Mouse (Mus musculus) intestine, embryonic 16.5 days (tissue): ENCODE data around the gene Abtb2. TPM values are rescaled to one million over a fixed set of nuclear protein-coding genes. Genes with fewer than 3 reads are reported as not detected.
A peak's percentile ranks its signal among the peaks of the same experiment; 100 is the strongest.
"Not testable (repeated sequence)": the region's sequence is repeated elsewhere in the genome, so short reads cannot be mapped to it uniquely, and the experiment has no call there.

Experiments used
- ATAC-seq: fragments of 200-750 bp; cut with Nextera tagmentation; 2 replicates; pipeline ENCODE4 v1.8.0; 2017; ENCODE audit warnings: moderate TSS enrichment, moderate library complexity
- H3K27ac ChIP-seq: fragments of 300-500 bp; sonication (generic); 2 replicates; pipeline ENCODE4 v1.5.1; 2014; ENCODE audit warnings: mild to moderate bottlenecking, low read length
- H3K27me3 ChIP-seq: fragments of 300-500 bp; sonication (generic); replicated peaks from 2 replicates; pipeline ENCODE4 v1.6.1; 2014; ENCODE audit warnings: low read length, control low read depth, mixed read lengths; ENCODE audit not compliant: control insufficient read depth, insufficient read depth
- H3K36me3 ChIP-seq: fragments of 300-500 bp; sonication (generic); 2 replicates; pipeline ENCODE4 v1.6.1; 2014; ENCODE audit warnings: low read length, control low read depth; ENCODE audit not compliant: control insufficient read depth, insufficient read depth
- H3K4me1 ChIP-seq: fragments of 300-500 bp; sonication (generic); 2 replicates; pipeline ENCODE4 v1.6.1; 2014; ENCODE audit warnings: low read length, control low read depth, mixed read lengths; ENCODE audit not compliant: control insufficient read depth, insufficient read depth
- H3K4me2 ChIP-seq: fragments of 300-500 bp; sonication (generic); 2 replicates; pipeline ENCODE4 v1.6.1; 2014; ENCODE audit warnings: low read depth, low read length, control low read depth
- H3K4me3 ChIP-seq: fragments of 300-500 bp; sonication (generic); 2 replicates; pipeline ENCODE4 v1.5.1; 2014; ENCODE audit warnings: mild to moderate bottlenecking, low read length
- H3K9ac ChIP-seq: fragments of 300-500 bp; sonication (generic); 2 replicates; pipeline ENCODE4 v1.6.1; 2014; ENCODE audit warnings: low read depth, low read length
- H3K9me3 ChIP-seq: fragments of 300-500 bp; sonication (generic); 2 replicates; pipeline ENCODE4 v1.6.1; 2016; ENCODE audit warnings: low read length, control low read depth; ENCODE audit not compliant: control insufficient read depth
- WGBS: fragments of 180-500 bp; shearing (Covaris S2); extraction: QIAGEN DNeasy Blood & Tissue Kit; methylation state at CpG from one replicate; pipeline ENCODE4 v1.1.7; 2014; 5-methylcytosine and 5-hydroxymethylcytosine counted together
- polyA plus RNA-seq: library from polyadenylated mRNA; unstranded; fragments of >200 nt; fragmentation: Nextera tagmentation; extraction: Ambion mirVana; gene quantifications from 2 replicates; pipeline ENCODE4 v1.2.1, GENCODE M21; 2015

Gene Abtb2
- 4.7 and 5.4 TPM in 2 replicates for polyA plus RNA-seq

DNA sequence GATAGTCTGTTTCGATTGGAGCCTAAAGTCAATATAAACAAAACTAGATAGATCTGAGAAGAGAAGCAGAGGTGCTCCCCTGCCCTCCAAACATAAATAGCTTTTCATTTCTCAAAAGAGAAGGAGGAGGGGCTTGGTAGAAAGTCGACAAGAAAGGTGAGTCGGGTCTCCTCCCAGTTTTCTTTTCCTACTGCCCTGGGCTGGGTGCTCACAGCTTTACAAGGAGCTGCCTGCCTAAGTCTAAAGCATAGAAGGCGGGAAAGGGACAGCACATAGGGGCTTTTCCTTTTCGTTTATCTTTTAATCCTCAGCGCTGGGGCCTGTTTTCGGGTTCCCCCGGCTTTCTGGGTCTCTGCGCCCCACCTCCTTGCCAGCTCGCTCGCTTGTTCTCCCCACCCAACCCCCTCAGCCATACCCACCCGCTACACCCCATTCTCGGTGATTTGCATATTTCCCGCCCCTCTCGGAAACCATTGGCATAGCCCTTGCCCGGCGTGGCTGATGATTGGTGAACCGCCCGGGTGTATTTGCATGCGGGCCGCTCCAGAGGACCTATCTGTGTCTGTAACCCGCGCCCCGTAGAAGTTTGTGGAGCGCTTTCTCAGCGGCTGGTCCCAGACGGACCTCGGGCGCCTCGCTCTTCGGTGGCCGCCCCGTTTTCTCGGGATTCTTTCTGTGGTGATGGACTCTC lies at the start of gene Abtb2:
TSS of gene Abtb2 (plus strand) at position 579 of the 691 bp plus-strand sequence.
- H3K9ac ChIP-seq = peak within 1 kb of the TSS; percentile 79
- H3K4me3 ChIP-seq = peak within 1 kb of the TSS; percentile 74
- H3K36me3 ChIP-seq = no peaks in the 10 kb centered on the region
- peaks cover 18% of the 10 kb centered on the region for H3K4me1 ChIP-seq
- H3K27ac ChIP-seq = peak within 1 kb of the TSS; percentile 88
- no peaks in the 10 kb centered on the region for H3K27me3 ChIP-seq
- WGBS = under 1% methylated on average over 34 of the region's 34 CpGs
- peak; percentile 98 for ATAC-seq
- no peaks in the 10 kb centered on the region for H3K9me3 ChIP-seq
- peak within 1 kb of the TSS; percentile 97 for H3K4me2 ChIP-seq

DNA sequence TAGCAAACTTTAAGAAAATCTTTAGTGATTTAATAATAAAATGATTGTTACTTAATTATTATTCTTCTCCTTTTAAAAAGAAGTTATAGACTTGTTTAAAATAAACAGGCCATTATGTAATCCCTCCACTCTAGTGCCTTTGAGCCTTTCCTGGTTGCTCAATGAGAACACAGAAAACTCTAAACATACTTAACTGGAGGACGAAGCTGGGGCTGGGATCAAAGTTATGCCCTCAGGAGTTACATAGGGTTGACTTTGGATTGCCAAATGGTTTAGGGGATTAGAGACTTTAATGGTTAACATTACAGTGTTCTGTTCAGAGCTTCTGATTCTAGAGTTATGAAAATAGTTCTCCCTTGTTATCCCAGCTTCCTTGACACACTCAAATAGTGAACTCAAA lies 49.6 kb upstream of the Abtb2 start:
- Histone ChIP-seq H3K9me3 (no peaks in the 10 kb centered on the region), H3K4me3 (no peak overlapping the region), H3K4me2 (no peak overlapping the region), H3K27ac (no peak overlapping the region), H3K27me3 (no peaks in the 10 kb centered on the region), H3K36me3 (no peaks in the 10 kb centered on the region), H3K9ac (no peak overlapping the region), H3K4me1 (no peaks in the 10 kb centered on the region)
- WGBS = 66% methylated on average over 1 of the region's 1 CpGs
- ATAC-seq = no peak

DNA sequence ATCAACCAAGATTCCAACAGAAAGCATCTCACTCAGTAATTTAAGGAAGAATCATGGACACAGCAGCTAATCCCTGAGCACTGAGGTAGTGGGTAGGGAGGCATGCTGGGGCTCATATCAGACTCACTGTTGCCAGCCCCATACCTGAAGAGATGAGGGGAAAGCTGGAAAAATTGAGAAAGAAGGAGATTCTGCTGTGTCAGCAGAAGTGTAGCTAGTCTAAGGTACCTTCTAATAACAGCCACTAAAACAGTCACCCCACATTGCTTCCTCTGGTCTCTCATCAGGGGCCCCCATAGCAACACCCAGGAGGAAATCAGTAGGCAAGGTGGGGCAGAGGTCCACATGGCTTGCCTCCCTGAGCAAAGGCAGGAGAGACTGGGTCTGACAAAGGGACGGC lies 40.5 kb upstream of the Abtb2 start:
- no peak overlapping the region for H3K4me2 ChIP-seq
- ATAC-seq = no peak
- no peak overlapping the region for H3K4me3 ChIP-seq
- H3K27me3 ChIP-seq = no peaks in the 10 kb centered on the region
- no peaks in the 10 kb centered on the region for H3K9me3 ChIP-seq
- no peaks in the 10 kb centered on the region for H3K36me3 ChIP-seq
- no peak overlapping the region for H3K27ac ChIP-seq
- H3K9ac ChIP-seq = no peak overlapping the region
- H3K4me1 ChIP-seq = no peaks in the 10 kb centered on the region
- 72% methylated on average over 1 of the region's 1 CpGs for WGBS

DNA sequence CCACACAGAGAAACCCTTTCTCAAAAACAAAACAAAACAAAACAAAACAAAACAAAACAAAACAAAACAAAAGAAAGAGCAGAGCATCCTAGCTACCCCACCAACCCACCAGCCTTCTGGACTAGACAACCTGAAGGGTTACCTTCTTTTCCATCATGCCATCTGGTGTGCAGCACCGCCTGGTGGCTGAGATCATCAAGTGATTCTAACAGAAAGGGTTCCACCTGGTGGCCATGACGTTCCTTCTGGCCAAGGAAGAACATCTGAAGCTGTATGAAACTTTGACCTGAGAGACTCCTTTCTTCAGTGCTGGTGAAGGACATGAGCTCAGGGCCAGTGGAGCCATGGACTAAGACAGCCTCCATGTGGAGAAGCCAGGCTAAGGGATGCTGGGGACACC lies 19.0 kb upstream of the Abtb2 start:
- H3K4me1 ChIP-seq = no peaks in the 10 kb centered on the region
- H3K36me3 ChIP-seq = no peaks in the 10 kb centered on the region
- WGBS = 16% methylated on average over 2 of the region's 2 CpGs
- no peak overlapping the region for H3K27ac ChIP-seq
- no peak overlapping the region for H3K9ac ChIP-seq
- H3K9me3 ChIP-seq = no peaks in the 10 kb centered on the region
- H3K4me2 ChIP-seq = no peak overlapping the region
- no peak overlapping the region for H3K4me3 ChIP-seq
- ATAC-seq = no peak
- no peaks in the 10 kb centered on the region for H3K27me3 ChIP-seq

DNA sequence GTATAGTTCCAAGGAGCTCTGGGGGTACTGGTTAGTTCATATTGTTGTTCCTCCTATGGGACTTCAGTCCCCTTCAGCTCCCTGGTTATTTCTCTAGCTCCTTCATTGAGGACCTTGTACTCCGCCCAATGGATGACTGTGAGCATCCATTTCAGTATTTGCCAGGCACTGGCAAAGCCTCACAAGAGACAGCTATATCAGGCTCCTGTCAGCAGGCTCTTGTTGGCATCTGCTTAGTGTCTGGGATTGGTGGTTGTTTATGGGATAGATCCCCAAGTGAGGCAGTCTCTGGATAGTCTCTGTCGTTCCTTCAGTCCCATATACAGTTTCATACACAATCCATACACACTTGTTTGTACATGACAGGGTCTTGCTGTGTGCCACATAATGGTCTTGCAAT lies 15.8 kb upstream of the Abtb2 start:
- H3K27ac ChIP-seq, H3K9ac ChIP-seq, H3K27me3 ChIP-seq, H3K4me1 ChIP-seq, H3K4me3 ChIP-seq, H3K36me3 ChIP-seq, H3K4me2 ChIP-seq, ATAC-seq, H3K9me3 ChIP-seq: not testable (repeated sequence)
- 65% methylated on average over 2 of the region's 2 CpGs for WGBS

GRCm38 (mm10) chr2:103554041-103554440 lies 12.1 kb upstream of the Abtb2 start:
- H3K4me3 ChIP-seq = no peak overlapping the region
- no peaks in the 10 kb centered on the region for H3K4me1 ChIP-seq
- H3K27me3 ChIP-seq = no peaks in the 10 kb centered on the region
- H3K9me3 ChIP-seq = no peaks in the 10 kb centered on the region
- no peak overlapping the region for H3K9ac ChIP-seq
- H3K4me2 ChIP-seq = no peak overlapping the region
- no peaks in the 10 kb centered on the region for H3K36me3 ChIP-seq
- no peak for ATAC-seq
- H3K27ac ChIP-seq = no peak overlapping the region
- WGBS = 56% methylated on average over 2 of the region's 2 CpGs

GRCm38 (mm10) chr2:103556125-103556877 lies 9.8 kb upstream of the Abtb2 start:
- no peak overlapping the region for H3K4me2 ChIP-seq
- no peak overlapping the region for H3K4me3 ChIP-seq
- ATAC-seq = no peak
- no peak overlapping the region for H3K9ac ChIP-seq
- no peaks in the 10 kb centered on the region for H3K4me1 ChIP-seq
- no peaks in the 10 kb centered on the region for H3K36me3 ChIP-seq
- H3K27me3 ChIP-seq = no peaks in the 10 kb centered on the region
- H3K9me3 ChIP-seq = no peaks in the 10 kb centered on the region
- WGBS = 60% methylated on average over 10 of the region's 10 CpGs
- H3K27ac ChIP-seq = no peak overlapping the region

GRCm38 (mm10) chr2:103560955-103561354 lies 5.2 kb upstream of the Abtb2 start:
- ATAC-seq = no peak
- Histone ChIP-seq H3K4me1 (peaks cover 8% of the 10 kb centered on the region; the same call in 1 of the 2 replicates), H3K36me3 (no peaks in the 10 kb centered on the region), H3K27me3 (no peaks in the 10 kb centered on the region), H3K4me2 (no peak overlapping the region), H3K27ac (no peak overlapping the region), H3K9ac (no peak overlapping the region), H3K9me3 (no peaks in the 10 kb centered on the region), H3K4me3 (no peak overlapping the region)
- WGBS = 74% methylated on average over 4 of the region's 4 CpGs

DNA sequence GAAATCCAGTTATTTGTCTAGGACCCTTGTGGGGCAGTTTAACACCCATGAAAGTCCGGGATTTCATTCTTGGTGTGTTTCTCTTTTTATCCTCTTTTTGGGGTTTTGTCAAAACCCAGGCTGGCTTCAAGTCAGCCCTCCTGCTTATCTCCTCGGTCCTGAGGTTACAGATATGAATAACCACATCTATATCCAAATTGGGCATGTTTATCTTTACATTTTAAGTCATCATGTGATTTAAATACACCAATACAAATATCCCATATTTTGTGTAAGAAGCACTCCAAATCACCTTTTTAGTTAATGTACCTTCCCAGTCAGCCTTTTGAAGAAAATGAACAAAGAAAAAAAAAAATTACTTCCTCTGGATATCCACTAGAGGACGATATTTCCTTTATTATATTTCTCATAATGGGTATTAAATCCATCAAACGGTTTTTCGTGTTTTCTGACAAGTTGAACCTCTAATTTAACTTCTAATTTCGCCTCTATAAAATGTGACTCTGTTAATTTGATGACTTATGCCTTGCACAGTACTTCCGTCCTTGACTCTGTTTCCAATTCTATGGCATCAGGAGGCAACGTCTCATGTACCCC lies 1.6 kb upstream of the Abtb2 start:
- Histone ChIP-seq H3K27ac (no peak overlapping the region), H3K9me3 (no peaks in the 10 kb centered on the region), H3K4me3 (peak overlapping the region; percentile 74), H3K4me2 (peak overlapping the region; percentile 97), H3K27me3 (no peaks in the 10 kb centered on the region), H3K4me1 (peaks cover 18% of the 10 kb centered on the region), H3K9ac (no peak overlapping the region), H3K36me3 (no peaks in the 10 kb centered on the region)
- no peak for ATAC-seq
- 12% methylated on average over 8 of the region's 8 CpGs for WGBS
